ENCODE assay signal across 10 mouse cellular contexts in the genomic region with DNA sequence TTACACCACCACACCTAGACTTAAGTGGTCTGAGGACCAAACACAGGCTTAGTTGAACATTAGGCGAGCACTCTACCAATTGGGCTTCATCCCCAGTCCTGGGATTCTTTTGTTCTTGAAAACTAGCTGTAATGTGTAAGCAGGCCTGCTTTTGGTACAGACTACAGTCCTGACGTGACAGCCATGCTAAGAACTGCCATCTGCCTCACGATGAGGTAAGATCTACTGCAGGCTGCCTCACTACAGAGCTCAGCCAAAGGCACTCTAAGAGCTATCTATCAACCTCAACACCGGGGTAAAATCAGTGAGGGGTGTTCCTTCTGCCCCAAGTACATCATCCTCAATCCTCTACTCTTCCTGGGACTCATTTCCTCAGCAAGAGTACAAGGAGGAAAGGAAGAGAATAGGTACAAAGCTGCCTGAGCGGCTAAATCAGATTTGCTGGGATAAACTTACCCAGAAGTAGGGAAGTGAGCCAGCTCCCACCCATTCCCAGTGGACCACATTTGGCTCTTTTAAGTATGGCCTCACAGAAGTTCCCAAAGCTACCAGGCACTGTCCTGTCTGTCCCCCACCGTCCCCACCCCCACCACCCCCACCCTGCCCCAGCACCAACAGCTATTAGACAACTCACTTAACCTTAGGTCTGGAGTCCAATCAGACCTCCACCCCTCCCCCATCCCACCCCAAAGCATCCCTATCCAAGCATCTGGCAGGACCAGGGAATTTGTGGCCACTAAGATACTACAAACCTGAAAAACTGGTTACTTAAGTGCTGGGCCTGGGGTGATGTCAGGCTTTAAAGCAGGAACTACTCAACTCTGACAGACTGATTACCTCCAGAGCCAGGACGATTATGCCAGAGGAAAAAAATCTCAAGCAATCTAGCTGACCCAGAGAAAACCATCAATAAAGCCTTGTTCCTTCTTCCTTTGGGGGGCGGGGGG. TPM values are rescaled to one million over a fixed set of nuclear protein-coding genes. Genes with fewer than 3 reads are reported as not detected.
DNase-seq lines count a peak whose midpoint lies in the region; ATAC-seq lines count a peak whose summit lies in the region.
"Had no signal": no experiment of that assay in that cellular context is flagged by ENCODE, and none has a peak within 500 bp of the region (broad histone marks: within the 10 kb centered on the region; RNA-seq: fewer than 3 reads in every experiment).

No protein-coding gene starts in this region.

- H3K4me1 ChIP-seq in forebrain, embryonic 13.5 days: peaks cover 26% of the 10 kb centered on the region
- H3K4me1 ChIP-seq in forebrain, embryonic 11.5 days (replicated peaks; ENCODE audit: control insufficient read depth, insufficient read depth, low read length): no peaks in the 10 kb centered on the region; the same call in 1 of the 2 replicates
- H3K4me1 ChIP-seq in kidney, embryonic 15.5 days: peaks cover 76% of the 10 kb centered on the region
- H3K4me1 ChIP-seq in stomach, embryonic 15.5 days: peaks cover 54% of the 10 kb centered on the region

- WGBS in forebrain, embryonic 13.5 days: 55% methylated on average over 8 of the region's 8 CpGs
- 55% methylated on average over 8 of the region's 8 CpGs for WGBS in forebrain, embryonic 11.5 days
- 26% methylated on average over 8 of the region's 8 CpGs for WGBS in kidney, embryonic 15.5 days
- 15% methylated on average over 8 of the region's 8 CpGs for WGBS in stomach, embryonic 15.5 days

- H3K9me3 ChIP-seq in forebrain, embryonic 13.5 days (replicated peaks): no peaks in the 10 kb centered on the region
- H3K9me3 ChIP-seq in forebrain, embryonic 11.5 days (ENCODE audit: control insufficient read depth, low read length): no peaks in the 10 kb centered on the region
- no peaks in the 10 kb centered on the region for H3K9me3 ChIP-seq in kidney, embryonic 15.5 days (replicated peaks)
- H3K9me3 ChIP-seq in stomach, embryonic 15.5 days: no peaks in the 10 kb centered on the region
- H3K9me3 ChIP-seq: megakaryocyte, embryonic 14.5 days had no signal

- peaks cover 30% of the 10 kb centered on the region for H3K36me3 ChIP-seq in forebrain, embryonic 13.5 days (ENCODE audit: poor library complexity, severe bottlenecking)
- H3K36me3 ChIP-seq in forebrain, embryonic 11.5 days (ENCODE audit: control insufficient read depth, insufficient read depth, low read length): no peaks in the 10 kb centered on the region
- H3K36me3 ChIP-seq in kidney, embryonic 15.5 days: peaks cover 33% of the 10 kb centered on the region
- H3K36me3 ChIP-seq in stomach, embryonic 15.5 days: 0 out of 2 replicates have a peak, but pooled peaks cover 15% of the 10 kb centered on the region

- no peak overlapping the region for H3K9ac ChIP-seq in forebrain, embryonic 13.5 days
- H3K9ac ChIP-seq in forebrain, embryonic 11.5 days (ENCODE audit: low read length): no peak overlapping the region
- H3K9ac ChIP-seq in kidney, embryonic 15.5 days: no peak overlapping the region
- no peak overlapping the region for H3K9ac ChIP-seq in stomach, embryonic 15.5 days

- no peaks in the 10 kb centered on the region for H3K27me3 ChIP-seq in forebrain, embryonic 13.5 days
- no peaks in the 10 kb centered on the region for H3K27me3 ChIP-seq in forebrain, embryonic 11.5 days (ENCODE audit: control insufficient read depth, insufficient read depth, low read length)
- no peaks in the 10 kb centered on the region for H3K27me3 ChIP-seq in kidney, embryonic 15.5 days
- H3K27me3 ChIP-seq in stomach, embryonic 15.5 days (replicated peaks): no peaks in the 10 kb centered on the region

- no peak overlapping the region for H3K4me3 ChIP-seq in forebrain, embryonic 13.5 days
- H3K4me3 ChIP-seq in forebrain, embryonic 11.5 days (ENCODE audit: low read depth, low read length): no peak overlapping the region
- no peak overlapping the region for H3K4me3 ChIP-seq in kidney, embryonic 15.5 days (replicated peaks)
- H3K4me3 ChIP-seq in stomach, embryonic 15.5 days (replicated peaks): no peak overlapping the region
- H3K4me3 ChIP-seq: megakaryocyte, embryonic 14.5 days had no signal

- ATAC-seq in forebrain, embryonic 13.5 days: peak; percentile 94
- ATAC-seq in forebrain, embryonic 11.5 days (replicated peaks; ENCODE audit: low FRiP score): no peak
- ATAC-seq in kidney, embryonic 15.5 days (replicated peaks; ENCODE audit: low FRiP score): peak; percentile 54
- peak; percentile 67 for ATAC-seq in stomach, embryonic 15.5 days (ENCODE audit: insufficient read depth, low FRiP score, low read depth)
- no peak for ATAC-seq in inflammation-experienced regulatory T-cells, adult 6 months

- no peak overlapping the region for H3K4me2 ChIP-seq in forebrain, embryonic 13.5 days
- no peak overlapping the region for H3K4me2 ChIP-seq in forebrain, embryonic 11.5 days (ENCODE audit: low read depth, low read length, severe bottlenecking)
- peak overlapping the region; percentile 31; the same call in 1 of the 2 replicates for H3K4me2 ChIP-seq in kidney, embryonic 15.5 days
- H3K4me2 ChIP-seq in stomach, embryonic 15.5 days: no peak overlapping the region

- H3K27ac ChIP-seq in forebrain, embryonic 13.5 days: peak overlapping the region; percentile 57
- no peak overlapping the region for H3K27ac ChIP-seq in forebrain, embryonic 11.5 days (ENCODE audit: low read depth, low read length)
- H3K27ac ChIP-seq in kidney, embryonic 15.5 days: peak overlapping the region; percentile 94
- H3K27ac ChIP-seq in stomach, embryonic 15.5 days: peak overlapping the region; percentile 91

- DNase-seq in forebrain, embryonic 11.5 days (ENCODE audit: low spot score): no peak
- peak; percentile 34 for DNase-seq in testis, postnatal 14 days (ENCODE audit: low spot score)
- no peak for DNase-seq in testis, postnatal 10 days (ENCODE audit: low spot score)
- DNase-seq in thymus, postnatal 36 days: no peak
- DNase-seq: B cell, adult 2 months had no signal

RNA-seq across cellular contexts. Expression of gene Igf2r, which starts 19.8 kb away (rescaled TPM):
- 10.5 and 11.7 TPM in 2 replicates for polyA plus RNA-seq in forebrain, embryonic 13.5 days (2015; fragmentation: Nextera tagmentation; extraction: Ambion mirVana)
- polyA plus RNA-seq in forebrain, embryonic 11.5 days (2014; fragmentation: Nextera tagmentation; extraction: Ambion mirVana): 21.0 and 21.7 TPM in 2 replicates
- polyA plus RNA-seq in kidney, embryonic 15.5 days (2015; fragmentation: Nextera tagmentation; extraction: Ambion mirVana): 30.1 and 34.6 TPM in 2 replicates
- 35.1 and 36.1 TPM in 2 replicates for polyA plus RNA-seq in stomach, embryonic 15.5 days (2015; fragmentation: Nextera tagmentation; extraction: Ambion mirVana)
- polyA plus RNA-seq in inflammation-experienced regulatory T-cells, adult 6 months (2017; shearing (Covaris generic)): 10 to 100 TPM; 14.8 to 40.1 (median 36.0) TPM

Comparison
In these comparisons a context has a peak if more than half of its experiments do, and no peak if none do; other contexts are left out.
1. ATAC-seq: peak in forebrain, embryonic 13.5 days (single experiment), kidney, embryonic 15.5 days (single experiment) and stomach, embryonic 15.5 days (single experiment); none in forebrain, embryonic 11.5 days (single experiment) and inflammation-experienced regulatory T-cells, adult 6 months (single experiment).